Mouse (Mus musculus) liver, embryonic 12.5 days (tissue): ENCODE data around the gene T2. TPM values are rescaled to one million over a fixed set of nuclear protein-coding genes. Genes with fewer than 3 reads are reported as not detected.

Experiments
- ATAC-seq: fragments of 200-750 bp; cut with Nextera tagmentation; 2 replicates; pipeline ENCODE4 v1.8.0; 2017; ENCODE audit warnings: moderate number of reproducible peaks, mild to moderate bottlenecking, moderate library complexity
- H3K27ac ChIP-seq: fragments of 300-500 bp; sonication (generic); 2 replicates; pipeline ENCODE4 v1.5.1; 2016; ENCODE audit warnings: mild to moderate bottlenecking
- H3K27me3 ChIP-seq: fragments of 300-500 bp; sonication (generic); replicated peaks from 2 replicates; pipeline ENCODE4 v1.6.1; 2016; ENCODE audit warnings: mild to moderate bottlenecking, moderate library complexity
- H3K36me3 ChIP-seq: fragments of 300-500 bp; sonication (generic); 2 replicates; pipeline ENCODE4 v1.6.1; 2016; ENCODE audit warnings: mild to moderate bottlenecking, moderate library complexity
- H3K4me1 ChIP-seq: fragments of 300-500 bp; sonication (generic); 2 replicates; pipeline ENCODE4 v1.6.1; 2016
- H3K4me2 ChIP-seq: fragments of 300-500 bp; sonication (generic); 2 replicates; pipeline ENCODE4 v1.6.1; 2016; ENCODE audit warnings: mild to moderate bottlenecking, moderate library complexity
- H3K4me3 ChIP-seq: fragments of 300-500 bp; sonication (generic); 2 replicates; pipeline ENCODE4 v1.5.1; 2016; ENCODE audit warnings: mild to moderate bottlenecking, moderate library complexity
- H3K9ac ChIP-seq: fragments of 300-500 bp; sonication (generic); 2 replicates; pipeline ENCODE4 v1.6.1; 2016; ENCODE audit warnings: mild to moderate bottlenecking, moderate library complexity
- H3K9me3 ChIP-seq: fragments of 300-500 bp; sonication (generic); replicated peaks from 2 replicates; pipeline ENCODE4 v1.6.1; 2016; ENCODE audit warnings: mild to moderate bottlenecking, moderate library complexity
- WGBS: fragments of 180-500 bp; shearing (Covaris S2); methylation state at CpG from one replicate; pipeline ENCODE4 v1.1.7; 2016; ENCODE audit not compliant: insufficient replicate concordance; 5-methylcytosine and 5-hydroxymethylcytosine counted together
- polyA plus RNA-seq: library from polyadenylated mRNA; unstranded; fragments of >200 nt; fragmentation: Nextera tagmentation; extraction: Ambion mirVana; gene quantifications from 2 replicates; pipeline ENCODE4 v1.2.1, GENCODE M21; 2016

Gene T2
- polyA plus RNA-seq, 1 experiment from 2014 or later, result 0.15 TPM

DNA sequence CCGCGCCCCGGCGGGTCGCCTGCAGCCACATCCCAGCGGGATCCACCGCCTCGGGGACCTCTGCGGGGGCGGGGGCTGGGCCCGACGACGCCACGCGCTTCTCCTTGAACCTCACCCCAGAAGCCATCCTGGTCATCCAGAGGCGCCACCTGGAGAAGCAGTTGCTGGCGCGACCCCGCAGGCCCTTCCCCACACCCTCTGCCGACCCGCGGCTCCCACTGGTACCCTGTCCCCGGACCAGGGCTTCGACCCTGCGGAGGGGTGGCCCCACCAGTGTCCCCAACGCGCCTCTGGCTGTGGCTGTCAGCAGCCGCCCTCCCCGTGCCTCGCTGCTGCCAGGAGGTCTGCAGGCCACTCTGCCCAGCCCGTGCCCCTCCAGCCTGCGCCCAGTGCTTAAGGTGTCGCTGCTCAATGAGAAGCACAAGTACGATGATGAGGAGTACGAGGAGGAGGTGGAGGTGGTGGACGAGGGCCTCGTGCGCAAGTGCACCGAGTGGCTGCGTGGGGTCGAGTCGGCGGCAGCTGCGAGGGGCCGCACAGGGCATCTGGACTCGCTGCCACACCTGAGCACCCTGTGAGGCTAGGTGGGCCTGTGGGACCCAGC, 14.3 kb upstream of the T2 start:
- Histone ChIP-seq H3K36me3 (no peaks in the 10 kb centered on the region), H3K9me3 (no peaks in the 10 kb centered on the region), H3K27ac (no peak overlapping the region), H3K9ac (no peak overlapping the region), H3K4me1 (peaks cover 15% of the 10 kb centered on the region; the same call in 1 of the 2 replicates), H3K27me3 (peaks cover 62% of the 10 kb centered on the region), H3K4me2 (peak overlapping the region; percentile 69), H3K4me3 (peak overlapping the region; percentile 44)
- ATAC-seq, result 0 out of 2 replicates have a peak, but pooled peaks have one; percentile 18
- WGBS, result 13% methylated on average over 46 of the region's 46 CpGs

DNA sequence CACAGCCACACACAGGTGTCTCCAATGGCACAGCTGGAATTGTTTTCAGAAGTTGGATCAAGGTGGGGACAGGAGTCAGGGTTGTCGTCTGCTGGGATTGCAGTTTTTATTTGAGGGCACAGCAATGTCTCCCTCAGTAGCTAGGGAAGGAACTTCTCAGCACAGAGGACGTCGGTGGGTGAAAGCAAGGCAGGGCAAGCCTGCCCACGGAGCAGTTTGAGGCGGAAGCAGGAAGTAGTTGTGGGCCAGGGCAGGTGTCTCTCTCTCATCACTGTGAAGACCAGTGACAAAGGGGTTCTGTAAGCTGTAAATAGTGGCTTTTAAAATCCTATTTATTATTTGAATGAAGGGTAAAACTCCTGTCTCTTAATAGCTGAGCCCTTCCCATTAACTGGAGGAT, 13.1 kb upstream of the T2 start:
- Histone ChIP-seq H3K9ac (no peak overlapping the region), H3K27me3 (peaks cover 60% of the 10 kb centered on the region), H3K4me3 (no peak overlapping the region), H3K4me2 (no peak overlapping the region), H3K36me3 (no peaks in the 10 kb centered on the region), H3K9me3 (no peaks in the 10 kb centered on the region), H3K27ac (no peak overlapping the region), H3K4me1 (peaks cover 15% of the 10 kb centered on the region; the same call in 1 of the 2 replicates)
- no peak for ATAC-seq
- 15% methylated on average over 5 of the region's 5 CpGs for WGBS

DNA sequence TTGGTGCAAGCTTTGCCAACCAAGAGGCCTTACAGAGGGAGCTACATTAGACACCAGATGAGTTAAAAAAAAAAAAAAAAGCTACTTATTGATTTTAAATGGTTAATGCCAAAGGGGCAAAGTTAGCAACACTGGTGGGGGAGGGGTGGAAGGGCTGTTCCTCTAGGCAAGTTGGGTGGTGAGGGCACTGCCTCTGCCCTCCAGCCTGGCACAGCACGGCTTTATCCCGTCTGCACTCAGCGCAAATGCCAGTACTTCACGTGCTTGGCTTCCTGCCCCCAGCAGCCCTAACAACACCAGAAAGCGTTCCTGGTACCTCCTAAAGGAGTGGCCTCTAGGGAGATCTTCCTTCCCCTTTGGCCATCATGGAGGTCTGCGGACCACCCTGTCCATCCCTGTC, 12.4 kb upstream of the T2 start:
- no peaks in the 10 kb centered on the region for H3K36me3 ChIP-seq
- ATAC-seq, result no peak
- H3K27me3 ChIP-seq, result peaks cover 55% of the 10 kb centered on the region
- no peak overlapping the region for H3K9ac ChIP-seq
- no peak overlapping the region for H3K27ac ChIP-seq
- WGBS, result 65% methylated on average over 6 of the region's 6 CpGs
- H3K4me2 ChIP-seq, result no peak overlapping the region
- H3K9me3 ChIP-seq, result no peaks in the 10 kb centered on the region
- H3K4me3 ChIP-seq, result no peak overlapping the region
- peaks cover 15% of the 10 kb centered on the region; the same call in 1 of the 2 replicates for H3K4me1 ChIP-seq

DNA sequence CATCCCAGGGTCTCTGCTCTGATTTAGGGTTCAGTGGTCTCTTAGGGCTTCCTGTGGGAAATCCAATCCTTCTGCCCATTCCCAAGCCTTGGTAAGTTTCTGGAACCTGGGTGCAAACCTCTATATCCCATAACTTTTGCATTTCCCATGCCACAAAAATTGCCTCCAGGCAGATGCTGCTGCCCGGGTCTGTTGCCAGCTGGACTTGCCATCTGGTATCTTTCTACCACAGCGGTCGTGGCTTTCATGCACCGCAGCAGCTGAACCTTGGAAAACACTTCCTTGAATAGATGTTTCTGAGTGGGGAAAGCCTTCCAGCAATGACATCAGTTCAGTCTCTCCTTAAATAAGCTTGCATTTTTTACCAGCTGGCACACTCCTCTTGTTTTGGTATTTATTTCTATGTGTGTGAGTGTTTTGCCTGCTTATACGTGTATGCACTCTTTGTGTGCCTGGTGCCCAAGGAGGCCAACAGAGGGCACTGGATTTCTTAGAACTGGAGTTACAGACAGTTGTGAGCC, 8.0 kb upstream of the T2 start:
- WGBS, result 69% methylated on average over 5 of the region's 5 CpGs
- Histone ChIP-seq H3K4me3 (no peak overlapping the region), H3K27ac (no peak overlapping the region), H3K36me3 (no peaks in the 10 kb centered on the region), H3K9me3 (no peaks in the 10 kb centered on the region), H3K27me3 (peaks cover 10% of the 10 kb centered on the region), H3K4me2 (no peak overlapping the region), H3K4me1 (no peaks in the 10 kb centered on the region), H3K9ac (no peak overlapping the region)
- ATAC-seq, result no peak

DNA sequence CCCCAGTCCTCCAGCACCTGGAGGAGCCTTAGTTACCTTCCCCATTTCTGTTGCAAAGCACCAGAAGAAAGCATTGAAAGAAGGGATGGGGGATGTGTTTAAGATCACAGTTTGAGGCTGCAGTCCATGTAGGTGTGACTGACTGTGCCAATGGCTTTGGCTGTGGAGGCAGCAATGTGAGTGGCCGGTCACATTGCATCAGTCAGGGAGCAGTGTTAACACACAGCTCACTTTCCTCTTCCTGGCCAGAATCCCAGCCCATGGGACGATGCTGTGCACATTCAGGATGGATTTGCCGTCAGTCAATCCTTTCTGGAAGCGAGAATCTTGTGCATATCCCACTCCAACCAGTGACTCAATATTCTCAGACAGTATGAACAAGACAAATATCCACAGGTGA, 6.9 kb upstream of the T2 start:
- 67% methylated on average over 4 of the region's 4 CpGs for WGBS
- no peaks in the 10 kb centered on the region for H3K36me3 ChIP-seq
- no peaks in the 10 kb centered on the region for H3K9me3 ChIP-seq
- no peak overlapping the region for H3K9ac ChIP-seq
- peaks cover 1% of the 10 kb centered on the region for H3K27me3 ChIP-seq
- ATAC-seq, result no peak
- H3K4me1 ChIP-seq, result no peaks in the 10 kb centered on the region
- no peak overlapping the region for H3K4me2 ChIP-seq
- no peak overlapping the region for H3K27ac ChIP-seq
- no peak overlapping the region for H3K4me3 ChIP-seq

DNA sequence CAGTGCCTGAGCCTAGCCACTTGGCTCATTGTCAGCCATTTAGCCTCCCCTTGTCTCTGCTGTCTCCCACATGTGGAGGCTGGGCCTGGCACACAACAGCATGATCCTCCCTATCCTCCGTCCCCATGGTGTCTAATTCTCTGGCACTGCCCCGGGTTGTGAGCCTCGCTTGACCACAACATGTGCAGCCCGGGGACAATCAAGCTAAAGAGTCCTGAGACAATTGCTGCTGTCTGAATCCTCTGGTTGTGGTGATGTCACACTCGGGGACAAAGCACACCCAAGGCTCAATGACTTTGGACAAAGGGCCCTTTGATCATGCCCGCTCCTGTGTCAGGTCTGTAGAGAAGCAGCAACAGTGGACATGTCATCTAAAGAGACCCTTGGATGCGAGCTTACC, 4.7 kb upstream of the T2 start:
- H3K9me3 ChIP-seq, result no peaks in the 10 kb centered on the region
- ATAC-seq, result no peak
- no peak overlapping the region for H3K9ac ChIP-seq
- no peak overlapping the region for H3K4me2 ChIP-seq
- no peaks in the 10 kb centered on the region for H3K4me1 ChIP-seq
- no peak overlapping the region for H3K27ac ChIP-seq
- no peaks in the 10 kb centered on the region; the same call in none of the 2 replicates for H3K27me3 ChIP-seq
- H3K4me3 ChIP-seq, result no peak overlapping the region
- H3K36me3 ChIP-seq, result no peaks in the 10 kb centered on the region
- WGBS, result 68% methylated on average over 7 of the region's 7 CpGs

DNA sequence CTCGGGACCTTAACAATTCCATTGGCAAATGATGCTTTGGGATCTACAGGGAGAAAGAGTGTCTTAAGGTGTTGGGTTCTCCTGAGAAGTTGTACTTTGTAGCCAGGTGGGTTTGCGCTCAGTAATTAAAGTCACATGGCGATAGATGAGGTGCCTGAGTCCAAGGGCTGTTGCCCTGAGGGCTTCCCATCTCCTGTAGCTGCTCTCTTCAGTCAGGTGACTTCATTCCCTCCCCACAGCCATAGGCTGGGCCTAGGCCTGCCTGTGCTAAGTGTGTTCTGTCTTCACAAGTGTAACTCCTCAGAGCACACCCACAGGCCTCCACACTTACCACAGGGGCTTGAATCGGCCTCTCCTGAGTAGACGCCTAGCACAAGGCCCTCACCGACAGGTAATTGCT, 1.7 kb downstream of the T2 start:
- no peak overlapping the region for H3K27ac ChIP-seq
- no peak overlapping the region for H3K9ac ChIP-seq
- no peaks in the 10 kb centered on the region for H3K4me1 ChIP-seq
- H3K4me3 ChIP-seq, result no peak overlapping the region
- WGBS, result 79% methylated on average over 6 of the region's 6 CpGs
- no peaks in the 10 kb centered on the region for H3K9me3 ChIP-seq
- ATAC-seq, result no peak
- no peaks in the 10 kb centered on the region for H3K36me3 ChIP-seq
- H3K4me2 ChIP-seq, result no peak overlapping the region
- no peaks in the 10 kb centered on the region; the same call in 1 of the 2 replicates for H3K27me3 ChIP-seq

DNA sequence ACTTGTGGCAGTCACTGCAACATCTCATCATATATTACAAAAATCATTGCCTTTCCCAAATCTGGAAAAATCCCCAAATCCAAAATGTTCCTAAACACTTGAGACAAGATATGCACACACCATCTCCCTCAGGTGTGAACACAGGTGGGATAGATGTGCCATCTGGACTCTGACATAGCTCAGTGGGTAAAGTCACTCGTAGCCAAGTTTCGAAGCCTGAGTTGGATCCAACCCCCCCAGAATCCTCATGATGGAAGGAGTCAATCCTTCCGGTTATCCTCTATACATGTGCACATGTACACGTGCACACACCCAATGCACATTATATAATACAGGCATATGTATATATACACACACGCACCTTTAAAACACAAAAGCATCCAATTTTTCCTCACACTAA, 5.1 kb downstream of the T2 start:
- WGBS, result 70% methylated on average over 5 of the region's 5 CpGs
- no peaks in the 10 kb centered on the region for H3K36me3 ChIP-seq
- H3K4me1 ChIP-seq, result no peaks in the 10 kb centered on the region
- H3K4me3 ChIP-seq, result no peak overlapping the region
- no peak overlapping the region for H3K27ac ChIP-seq
- ATAC-seq, result no peak
- no peak overlapping the region for H3K9ac ChIP-seq
- H3K4me2 ChIP-seq, result no peak overlapping the region
- H3K27me3 ChIP-seq, result no peaks in the 10 kb centered on the region; the same call in 1 of the 2 replicates
- no peaks in the 10 kb centered on the region for H3K9me3 ChIP-seq

DNA sequence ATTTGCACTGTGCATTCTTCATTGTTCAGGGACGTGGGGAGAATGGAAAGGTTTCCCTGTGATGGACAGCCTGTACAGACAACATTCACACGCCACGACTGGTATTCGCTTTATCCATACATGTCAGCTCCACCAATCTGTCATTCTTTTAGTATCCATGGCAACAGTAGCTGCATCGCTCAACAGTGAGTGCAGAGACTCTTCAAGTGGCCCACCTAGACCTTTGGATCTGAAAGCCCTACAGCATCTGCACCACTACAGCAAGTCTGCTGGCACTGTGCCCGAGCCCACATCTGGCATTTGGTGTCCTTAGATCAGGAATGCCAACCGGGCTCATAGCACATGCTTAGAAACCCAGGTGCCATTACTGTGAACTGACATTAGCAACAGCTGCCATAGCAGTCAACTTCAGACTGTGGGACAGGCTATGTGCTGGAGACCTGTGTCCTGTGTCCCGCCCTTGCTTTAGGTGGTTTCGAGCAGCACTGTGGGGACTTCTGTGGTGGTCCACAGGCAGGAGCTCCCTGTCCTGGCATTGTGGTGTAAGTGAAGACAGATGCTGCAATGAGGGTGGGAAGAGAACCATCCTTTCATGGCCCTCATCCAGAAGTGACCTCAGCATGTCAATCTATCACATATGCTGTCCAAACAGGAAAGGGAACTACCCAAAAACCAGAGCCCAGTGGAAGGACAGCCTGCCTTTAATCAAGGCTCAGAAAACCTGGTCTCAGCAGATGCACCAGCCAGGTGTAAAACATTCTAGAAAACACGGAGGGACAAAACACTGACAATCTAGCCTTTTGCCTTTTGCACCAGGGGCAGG, 5.7 kb downstream of the T2 start:
- WGBS, result 71% methylated on average over 10 of the region's 10 CpGs
- no peak for ATAC-seq
- no peak overlapping the region for H3K4me2 ChIP-seq

DNA sequence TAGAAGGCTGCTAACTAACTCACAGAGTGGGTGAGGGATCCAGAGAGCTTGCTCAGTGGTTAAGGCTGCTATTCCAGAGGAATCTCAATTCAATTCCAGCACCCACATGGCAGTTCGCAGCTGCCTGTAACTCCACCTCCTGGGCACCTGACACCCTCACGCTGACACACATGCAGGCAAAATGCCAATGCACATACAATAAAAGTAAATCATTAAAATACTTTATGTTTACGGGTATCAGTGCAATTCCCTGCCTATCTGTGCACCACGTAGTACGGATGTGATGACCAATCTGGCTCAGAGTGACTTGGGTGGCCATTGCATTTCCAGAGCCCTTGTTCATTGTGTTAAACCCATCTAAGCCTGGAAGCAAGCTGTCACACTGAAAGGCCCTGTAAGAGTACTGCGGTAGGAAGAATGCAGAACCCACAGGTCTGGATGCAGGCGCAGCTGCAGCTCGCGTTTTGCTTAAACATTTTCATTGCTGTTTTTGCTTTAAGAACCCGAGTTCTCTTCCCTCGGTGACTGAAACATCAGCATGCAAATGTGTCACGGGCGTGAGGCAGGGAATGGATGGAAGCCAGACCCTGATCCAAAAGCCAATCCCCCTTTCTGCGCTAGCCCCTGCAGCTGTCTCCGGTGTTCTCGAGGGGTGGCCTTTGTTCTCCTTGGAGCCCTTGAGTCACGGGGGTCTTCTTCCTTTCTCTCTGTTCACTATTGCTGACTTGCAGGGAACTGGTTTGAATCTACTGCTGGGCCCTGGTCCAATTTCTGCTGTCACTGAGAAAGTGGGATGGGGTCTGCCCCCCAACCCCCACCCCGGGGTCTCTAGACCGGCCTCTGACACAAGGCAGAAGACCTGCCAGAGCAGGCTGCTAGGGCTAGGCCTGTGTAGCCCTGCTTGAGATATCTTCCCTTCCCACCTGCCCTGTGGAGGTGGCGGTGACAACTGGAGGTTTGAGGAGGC, 12.0 kb downstream of the T2 start:
- Histone ChIP-seq H3K4me3 (no peak overlapping the region), H3K4me2 (no peak overlapping the region), H3K27me3 (peaks cover 17% of the 10 kb centered on the region), H3K9me3 (no peaks in the 10 kb centered on the region), H3K4me1 (peaks cover 10% of the 10 kb centered on the region; the same call in 1 of the 2 replicates), H3K36me3 (no peaks in the 10 kb centered on the region), H3K27ac (no peak overlapping the region), H3K9ac (no peak overlapping the region)
- ATAC-seq, result no peak
- WGBS, result 52% methylated on average over 20 of the region's 20 CpGs

More for the DNA sequence above, 5.7 kb downstream of the T2 start:
- Histone ChIP-seq H3K9ac (no peak overlapping the region), H3K9me3 (no peaks in the 10 kb centered on the region), H3K4me3 (no peak overlapping the region), H3K27me3 (peaks cover 5% of the 10 kb centered on the region), H3K36me3 (no peaks in the 10 kb centered on the region), H3K4me1 (no peaks in the 10 kb centered on the region), H3K27ac (no peak overlapping the region)

DNA sequence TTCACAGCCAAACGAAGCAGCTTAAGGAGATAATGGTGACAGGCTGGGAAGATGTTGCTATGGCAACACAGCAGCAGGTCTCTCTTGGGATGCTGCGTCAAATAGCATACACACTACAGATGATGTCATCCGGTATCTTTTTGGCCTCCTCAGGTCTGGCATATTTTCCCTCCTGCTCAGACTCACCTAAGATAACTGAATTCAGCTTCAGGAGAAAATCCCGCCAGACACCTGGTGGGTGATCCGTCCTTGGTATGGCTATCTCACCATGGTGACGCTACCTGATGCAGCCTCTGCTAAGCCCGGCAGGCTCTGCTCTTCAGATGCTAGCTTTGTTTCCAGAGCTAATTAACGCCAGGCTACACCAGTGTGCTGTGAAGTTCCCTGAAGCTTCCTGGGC, 12.8 kb downstream of the T2 start:
- Histone ChIP-seq H3K9ac (no peak overlapping the region), H3K27ac (no peak overlapping the region), H3K4me1 (peaks cover 10% of the 10 kb centered on the region; the same call in 1 of the 2 replicates), H3K9me3 (no peaks in the 10 kb centered on the region), H3K4me3 (no peak overlapping the region), H3K36me3 (no peaks in the 10 kb centered on the region), H3K27me3 (peaks cover 17% of the 10 kb centered on the region), H3K4me2 (no peak overlapping the region)
- no peak for ATAC-seq
- 37% methylated on average over 8 of the region's 8 CpGs for WGBS
